Mouse (Mus musculus) heart, postnatal 14 days (tissue): Measurements from ENCODE around the gene Tmem63c. TPM values are rescaled to one million over a fixed set of nuclear protein-coding genes. Genes with fewer than 3 reads are reported as not detected.
A peak's percentile ranks its signal among the peaks of the same experiment; 100 is the strongest.

Source experiments
- DNase-seq, 2 experiments: peaks; one replicate each; pipeline ENCODE4 v3.0.0; 2021 to 2022
- intact Hi-C: fragments of 180-260 bp; cut with DNase I; formaldehyde crosslinking; loops from one replicate; pipeline ENCODE4 v1.15.1; 2025
- total RNA-seq, 2 experiments: library from RNA; stranded (reverse); gene quantifications; 2 replicates each; pipeline ENCODE4 v1.2.3; 2021

Gene Tmem63c
- total RNA-seq, 2 experiments from 2014 or later, result 0.07 TPM; not detected in 1

DNA sequence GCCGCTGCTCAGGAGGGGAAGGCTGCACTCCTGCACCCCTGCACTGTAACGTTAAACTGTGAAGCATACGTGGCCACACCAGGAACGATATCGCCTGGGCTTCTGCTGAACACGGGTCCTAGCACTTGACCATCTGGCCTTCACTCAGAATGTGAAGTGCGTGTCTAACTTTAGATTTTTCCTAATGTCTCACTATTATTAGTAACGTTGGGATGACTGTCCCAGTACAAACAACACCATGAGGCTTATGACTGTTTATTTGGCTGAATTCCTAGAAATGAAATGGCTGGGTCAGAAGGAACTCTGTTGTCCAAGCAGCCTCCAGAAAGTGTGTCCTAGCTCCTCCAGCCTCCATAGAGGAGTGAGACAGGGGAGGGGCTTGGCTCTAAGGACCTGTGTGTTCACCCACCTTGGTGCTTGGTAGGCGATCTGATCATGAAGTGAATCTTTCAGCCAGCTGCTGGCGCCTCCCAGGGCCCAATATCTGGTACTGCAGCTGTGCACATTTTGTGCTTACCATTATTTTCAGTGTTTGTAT lies 21.8 kb upstream of the Tmem63c start:
- peak; percentile 30 to 66 for DNase-seq
- intact Hi-C loops, result no loop called here

DNA sequence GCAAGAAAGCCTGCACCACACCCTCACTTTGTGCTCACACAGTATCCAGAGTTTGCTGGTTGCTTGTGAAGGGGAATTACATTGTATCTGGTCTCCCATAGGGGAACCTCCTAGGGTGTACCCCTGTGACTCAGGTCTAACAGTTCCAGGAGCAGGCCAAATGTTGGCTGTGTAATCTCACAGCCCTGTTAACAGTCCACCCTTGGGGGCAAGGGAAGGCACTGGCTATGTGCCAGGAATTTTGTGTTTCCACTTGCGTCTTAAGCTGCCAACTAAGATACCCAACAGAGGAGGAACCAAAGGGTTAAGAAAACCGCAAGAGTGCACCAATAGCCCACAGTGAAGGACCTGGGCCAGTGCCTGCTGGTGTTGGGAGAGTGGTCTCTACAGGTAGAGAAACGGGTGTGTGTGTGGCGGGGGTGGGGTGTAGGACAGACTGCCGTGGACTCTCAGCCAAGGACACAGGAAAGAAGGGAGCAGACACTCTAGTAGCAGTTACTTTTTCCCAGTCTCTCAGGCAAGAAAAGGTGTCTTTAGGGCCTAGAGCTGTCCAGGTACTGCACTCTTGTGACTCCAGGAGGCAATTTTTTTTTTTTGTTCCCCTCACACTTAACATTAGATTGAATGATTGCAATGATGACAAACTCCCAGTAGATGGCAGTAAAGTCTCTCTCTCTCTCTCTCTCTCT lies 20.8 kb upstream of the Tmem63c start:
- peak in 1 of 2 experiments; percentile 29 for DNase-seq
- intact Hi-C loops, result no loop called here

DNA sequence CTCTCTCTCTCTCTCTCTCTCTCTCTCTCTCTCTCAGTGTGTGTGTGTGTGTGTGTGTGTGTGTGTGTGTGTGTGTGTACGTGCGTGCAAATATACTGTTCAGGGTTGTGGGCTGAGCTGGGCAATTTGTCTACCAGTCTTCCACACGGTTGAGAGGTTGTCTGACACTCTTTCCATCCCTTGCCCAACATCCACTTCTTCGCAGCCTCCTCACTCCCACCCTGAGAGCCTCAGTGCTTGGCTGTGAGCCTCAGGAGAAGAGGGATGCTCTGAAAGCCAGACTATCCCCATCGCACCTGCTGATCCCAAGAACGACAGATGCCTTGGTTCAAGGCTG lies 20.3 kb upstream of the Tmem63c start:
- no peak for DNase-seq

DNA sequence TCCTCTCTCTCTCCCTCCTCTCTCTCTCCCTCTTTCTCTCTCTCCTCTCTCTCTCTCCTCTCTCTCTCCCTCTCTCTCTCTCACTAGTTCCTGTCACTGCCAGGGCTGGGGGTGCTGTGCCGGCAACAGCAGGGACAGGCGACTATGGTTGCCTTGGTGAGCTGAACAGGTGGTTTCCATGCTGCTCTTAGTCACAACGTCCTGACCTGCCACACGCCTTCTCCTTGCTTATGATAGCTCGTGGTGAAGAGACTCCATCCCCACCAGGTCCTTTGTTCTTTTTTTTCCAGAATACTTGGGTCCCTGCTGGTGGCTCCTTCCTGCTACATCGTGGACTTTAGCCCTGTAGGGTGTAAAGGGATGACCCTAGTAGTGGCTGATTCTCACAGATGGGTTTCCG lies 18.9 kb upstream of the Tmem63c start:
- intact Hi-C loops, result loop anchor here (2.0 kb wide), 1 partner anchor 51 kb away; no protein-coding TSS in a partner anchor
- no peak for DNase-seq

More for the DNA sequence above, 20.3 kb upstream of the Tmem63c start:
- intact Hi-C loops, result no loop called here

DNA sequence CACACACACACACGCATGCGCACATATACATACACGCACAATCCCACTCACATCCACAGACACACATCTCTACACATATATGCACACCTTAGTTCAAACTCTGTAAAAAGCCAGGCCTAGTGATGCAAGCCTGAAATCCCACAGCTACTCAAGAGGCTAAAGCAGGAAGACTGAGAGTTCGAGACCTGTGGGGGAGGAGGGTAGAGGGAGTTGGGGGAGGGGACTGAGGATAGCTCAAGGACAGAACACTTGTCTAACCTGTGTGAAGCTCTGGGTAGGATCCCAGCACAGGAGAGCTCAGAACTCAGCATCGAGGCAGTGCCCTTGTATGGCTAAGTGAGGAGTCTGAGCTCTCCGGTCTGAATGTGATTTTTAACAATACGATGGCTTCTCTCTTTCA lies 18.3 kb upstream of the Tmem63c start:
- DNase-seq, result no peak
- intact Hi-C loops, result loop anchor here (2.0 kb wide), 1 partner anchor 50 kb away; no protein-coding TSS in a partner anchor

DNA sequence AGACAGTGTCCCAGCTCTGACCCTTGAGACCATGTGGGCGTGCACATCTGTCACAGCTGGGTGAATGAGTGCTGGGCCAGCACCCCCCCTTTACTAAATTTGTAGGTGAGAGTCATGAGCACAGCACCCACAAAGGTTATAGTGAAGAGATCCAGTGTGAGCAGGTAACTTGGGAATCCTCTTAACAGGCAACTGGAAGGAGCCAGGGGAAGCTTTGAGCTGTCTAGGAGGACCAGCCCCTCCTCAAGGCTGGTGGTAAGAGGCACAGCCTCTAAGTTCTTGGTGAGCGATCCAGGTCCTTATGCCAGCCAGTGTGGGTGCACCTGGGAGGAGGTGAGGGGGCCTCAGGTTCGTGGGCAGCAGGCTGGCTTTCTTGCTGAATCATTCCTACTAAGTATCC lies 17.5 kb upstream of the Tmem63c start:
- intact Hi-C loops, result loop anchor here (2.0 kb wide), 1 partner anchor 49 kb away; no protein-coding TSS in a partner anchor
- no peak for DNase-seq

DNA sequence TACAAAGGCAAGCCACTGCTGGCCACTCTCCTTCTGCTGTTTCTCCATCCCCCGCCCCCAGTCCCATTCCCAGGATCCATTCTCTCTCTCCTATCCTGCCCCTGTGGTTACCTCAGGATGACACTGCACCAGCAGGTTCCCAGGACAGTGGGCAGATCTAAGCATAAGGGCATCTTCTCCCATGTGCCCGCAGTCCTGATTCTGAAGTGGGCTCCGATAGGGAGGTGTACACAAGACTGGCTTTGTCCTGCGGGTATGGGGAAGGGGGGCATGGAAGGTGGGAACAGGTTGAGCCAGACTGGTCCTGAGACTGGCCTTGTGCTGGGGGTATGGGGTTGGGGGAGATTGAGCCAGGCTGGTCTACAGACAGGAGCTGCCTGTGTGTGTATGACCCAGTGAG lies 16.5 kb upstream of the Tmem63c start:
- DNase-seq, result no peak
- intact Hi-C loops, result no loop called here

DNA sequence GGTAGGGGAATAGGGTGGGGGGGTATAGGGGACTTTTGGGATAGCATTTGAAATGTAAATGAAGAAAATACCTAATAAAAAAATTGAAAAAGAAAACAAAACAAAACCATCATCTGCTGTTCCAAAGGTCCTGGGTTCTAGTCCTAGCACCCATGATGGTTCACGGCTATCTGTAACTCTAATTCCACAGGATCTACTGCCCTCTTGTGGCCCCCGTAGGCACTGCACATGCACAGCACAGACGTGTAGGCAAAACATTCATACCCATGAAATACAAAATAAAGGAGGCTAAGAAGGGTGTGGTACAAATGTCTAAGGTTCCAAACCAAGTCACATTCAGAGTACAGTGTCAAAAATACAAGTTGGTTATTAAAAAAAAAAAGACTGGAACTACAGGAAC lies 4.1 kb upstream of the Tmem63c start:
- intact Hi-C loops, result no loop called here
- DNase-seq, result peak; percentile 16 to 19

DNA sequence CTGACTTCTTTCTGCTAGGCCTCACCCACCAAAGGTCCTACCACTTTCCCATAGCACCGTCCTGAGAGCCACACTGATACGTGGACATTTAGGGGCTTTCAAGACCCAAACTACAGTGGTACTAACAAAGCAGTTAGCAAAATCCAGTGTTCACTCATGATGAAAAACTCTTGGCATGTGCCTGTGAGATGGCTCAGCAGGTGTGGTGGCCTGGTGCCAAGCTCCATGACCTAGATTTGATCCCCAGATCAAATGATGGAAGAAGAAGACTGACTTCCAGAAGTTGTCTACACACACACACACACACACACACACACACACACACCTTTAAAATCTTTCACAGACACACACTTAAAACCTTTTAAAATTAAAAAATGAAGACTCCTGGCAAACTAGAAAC lies 2.4 kb upstream of the Tmem63c start:
- no peak for DNase-seq

DNA sequence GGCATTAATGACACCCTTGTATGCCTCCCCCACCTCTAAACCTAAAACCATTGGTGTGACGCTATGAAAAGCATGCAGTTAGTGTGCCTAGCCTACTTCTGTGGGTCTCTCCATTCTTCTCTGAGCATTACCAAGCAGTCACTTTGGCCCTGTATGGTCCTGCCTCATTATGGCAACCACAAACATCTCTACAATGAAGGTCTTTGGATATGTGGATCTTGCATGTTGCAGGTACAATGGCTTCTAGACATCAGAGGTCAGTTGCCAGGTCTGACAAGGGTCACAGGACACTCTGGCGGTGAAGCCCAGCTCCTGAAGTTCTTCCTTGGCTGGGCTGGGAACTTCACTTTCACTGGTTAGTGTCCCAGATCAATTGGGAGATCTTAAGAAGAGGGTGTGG lies 866 bp downstream of the Tmem63c start:
- no peak for DNase-seq
- intact Hi-C loops, result no loop called here

More for the DNA sequence above, 2.4 kb upstream of the Tmem63c start:
- intact Hi-C loops, result no loop called here

DNA sequence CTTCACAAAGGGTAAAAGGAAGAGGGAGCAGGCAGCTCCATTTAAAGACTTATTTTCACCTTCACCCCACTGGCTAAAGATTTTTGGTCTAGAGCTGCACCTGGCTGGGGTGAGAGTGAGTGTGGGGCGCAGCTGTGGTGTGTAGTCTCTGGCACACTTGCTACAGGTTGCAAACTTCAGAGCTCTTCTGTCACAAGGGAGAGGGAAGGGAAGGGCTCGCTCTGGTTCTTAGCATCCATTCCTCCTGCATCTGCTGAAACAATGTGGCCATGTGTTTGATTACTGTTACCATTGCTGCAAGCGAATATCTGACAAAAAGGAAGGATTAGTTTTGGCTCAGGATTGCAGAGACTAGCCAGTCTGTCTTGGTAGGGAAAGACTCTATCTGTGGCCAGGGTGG lies 2.3 kb downstream of the Tmem63c start:
- intact Hi-C loops, result no loop called here
- no peak for DNase-seq

DNA sequence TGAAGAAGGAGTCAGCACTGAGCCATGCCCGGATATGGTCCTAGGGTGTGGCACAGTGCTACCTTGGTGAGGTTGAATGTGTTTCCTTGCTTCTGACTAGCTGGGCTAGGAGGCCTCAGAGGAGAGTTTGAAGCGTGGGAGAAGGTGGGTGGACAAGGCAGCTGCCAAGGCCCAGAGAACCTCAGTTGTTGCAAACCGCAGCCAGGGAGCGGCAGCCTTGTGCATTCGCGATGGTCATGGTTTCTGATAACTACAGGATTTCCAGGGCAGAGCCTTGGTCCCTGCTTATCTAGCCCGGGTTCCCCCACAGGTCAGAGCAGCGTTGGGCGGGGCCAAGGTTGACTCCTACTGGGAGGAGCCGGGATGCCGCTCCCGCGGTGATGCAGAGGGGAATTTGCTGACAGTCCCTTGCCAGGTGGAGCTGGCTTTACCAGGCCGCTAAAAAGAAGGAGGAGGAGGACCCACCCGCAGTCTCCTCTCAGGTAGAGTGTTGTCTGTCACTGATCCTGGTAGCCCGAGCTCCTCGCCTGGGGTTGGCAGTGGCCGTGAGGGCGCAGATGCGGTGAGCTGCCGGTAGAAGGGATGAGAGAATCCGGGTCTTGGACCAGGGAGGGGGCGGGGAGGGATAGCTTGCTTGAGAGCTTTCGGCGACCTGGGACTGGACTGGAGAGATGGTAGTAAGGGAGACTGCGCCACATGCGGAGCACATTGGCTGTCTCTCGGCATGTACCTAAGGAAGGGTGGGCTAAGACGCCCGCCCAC lies 5.2 kb downstream of the Tmem63c start:
- peak in 1 of 2 experiments; percentile 12 for DNase-seq
- intact Hi-C loops, result no loop called here

DNA sequence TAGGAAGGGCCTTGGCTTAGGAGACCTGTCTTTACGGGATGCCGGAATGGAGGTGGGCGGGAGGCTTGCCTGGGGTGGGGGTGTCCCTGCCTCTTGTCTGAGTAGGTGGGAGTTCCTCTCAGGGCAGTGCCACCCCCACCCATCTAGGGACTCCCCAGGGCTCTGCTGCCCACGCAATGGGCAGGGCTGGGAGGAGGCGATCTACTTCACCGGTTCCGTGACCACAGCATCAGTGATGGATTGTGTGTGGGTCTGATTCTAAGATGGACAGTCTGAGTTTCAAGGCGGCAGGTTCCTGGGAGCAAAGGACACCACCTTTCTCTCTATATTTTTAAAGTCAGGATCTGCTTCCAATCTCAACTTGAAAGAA lies 5.7 kb downstream of the Tmem63c start:
- intact Hi-C loops, result no loop called here

DNA sequence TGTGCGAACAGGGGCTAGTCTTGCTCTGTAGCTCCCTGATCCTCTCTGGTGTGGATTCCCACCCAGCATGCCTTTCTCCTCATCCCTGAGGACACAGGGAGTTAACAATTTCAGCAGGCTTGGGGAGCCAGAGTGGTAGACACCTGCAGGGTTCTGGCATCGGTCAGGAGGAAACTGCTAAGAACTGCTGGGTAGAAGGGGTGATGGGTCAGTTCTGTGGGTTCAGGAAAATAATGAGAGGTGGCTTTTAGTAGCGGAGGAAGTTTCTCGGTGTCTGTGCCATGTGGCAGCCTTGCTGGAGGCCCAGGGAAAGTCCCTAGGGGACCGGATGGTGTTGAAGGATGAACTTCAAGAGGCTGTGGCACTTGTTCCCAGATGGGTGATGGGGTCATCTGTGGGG lies 6.3 kb downstream of the Tmem63c start:
- intact Hi-C loops, result no loop called here
- no peak for DNase-seq

More for the DNA sequence above, 5.7 kb downstream of the Tmem63c start:
- no peak for DNase-seq

DNA sequence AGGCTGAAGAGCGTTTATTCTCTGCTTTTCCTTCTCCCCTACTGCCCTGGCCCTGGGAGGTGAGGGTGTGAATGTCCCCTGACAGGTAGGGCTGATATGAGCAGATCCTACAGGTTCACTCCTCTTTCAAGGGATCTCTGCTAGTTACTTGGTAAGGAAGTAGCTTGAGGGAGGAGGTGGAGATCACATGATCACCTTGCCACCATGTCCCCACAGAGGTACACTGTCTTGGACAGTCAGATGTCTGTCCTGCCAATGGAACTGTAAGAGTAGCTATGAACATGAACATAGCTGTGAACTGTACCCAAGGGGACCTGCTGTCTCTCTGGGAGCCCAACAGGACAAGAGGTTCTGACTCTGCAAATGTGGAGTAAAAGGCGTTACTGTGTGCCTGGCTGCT lies 6.9 kb downstream of the Tmem63c start:
- DNase-seq, result no peak
- intact Hi-C loops, result no loop called here

DNA sequence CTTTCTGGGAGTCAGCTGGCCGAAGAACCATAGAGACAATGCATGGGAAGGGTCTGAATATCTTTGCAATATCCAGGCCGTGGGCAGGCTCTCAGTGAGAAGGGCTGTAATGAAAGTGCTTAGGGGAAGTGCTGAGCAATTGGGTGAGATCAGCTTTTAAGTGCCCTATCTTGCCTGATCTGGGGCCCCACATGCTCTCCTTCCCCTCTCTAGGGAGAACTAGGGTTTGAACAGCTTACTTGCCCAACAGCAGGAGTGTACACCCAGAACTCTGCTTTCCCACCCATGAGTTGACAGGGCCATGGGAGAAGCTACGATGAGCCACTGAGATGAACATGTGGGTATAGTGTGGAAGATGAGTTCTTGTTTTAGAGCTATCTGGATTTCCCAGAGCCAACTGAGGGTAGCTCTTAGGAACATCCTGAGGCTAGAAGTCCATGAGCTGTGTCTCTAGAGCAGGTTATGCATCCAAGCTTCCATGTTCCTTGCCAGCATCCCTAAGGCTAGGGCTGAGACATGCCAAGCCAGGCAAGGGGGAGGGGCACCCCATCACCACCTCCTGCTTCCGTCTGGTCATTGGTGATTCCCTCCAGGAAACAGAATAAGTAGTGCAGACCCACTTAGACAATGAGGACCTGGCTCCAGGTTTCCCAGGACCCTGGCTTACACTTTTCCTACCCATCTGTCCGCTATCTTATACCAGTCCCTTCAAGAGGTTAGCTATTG lies 8.3 kb downstream of the Tmem63c start:
- intact Hi-C loops, result no loop called here
- DNase-seq, result no peak

DNA sequence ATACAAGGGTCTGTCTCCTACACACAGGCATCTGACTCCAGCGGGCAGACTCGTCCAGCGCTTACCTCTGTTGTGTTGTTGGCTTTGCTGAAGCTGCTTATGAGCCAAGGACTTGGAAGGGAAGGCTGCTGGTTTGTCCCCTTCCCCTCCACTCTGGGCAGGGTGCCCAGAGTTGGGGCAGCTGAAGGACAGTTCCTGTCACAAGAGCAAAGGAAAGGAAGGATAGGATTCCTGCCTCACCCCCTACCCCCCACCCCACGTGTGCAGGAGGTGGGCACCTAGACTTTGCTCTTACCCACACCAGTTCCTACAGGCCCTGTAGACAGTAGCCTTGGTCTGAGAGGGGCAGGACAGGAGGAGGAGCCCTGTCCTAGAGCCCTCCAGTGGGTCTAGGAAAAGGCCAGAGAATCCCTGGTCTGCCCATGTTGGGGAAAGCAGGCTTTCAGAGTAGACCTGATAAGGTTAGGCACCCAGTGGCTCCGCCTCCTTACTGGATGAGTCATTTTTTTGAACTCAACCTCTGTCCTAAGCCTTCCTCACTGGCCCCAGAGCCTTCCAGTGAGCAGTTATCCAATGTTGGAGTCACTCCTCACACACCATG lies 10.1 kb downstream of the Tmem63c start:
- intact Hi-C loops, result no loop called here

DNA sequence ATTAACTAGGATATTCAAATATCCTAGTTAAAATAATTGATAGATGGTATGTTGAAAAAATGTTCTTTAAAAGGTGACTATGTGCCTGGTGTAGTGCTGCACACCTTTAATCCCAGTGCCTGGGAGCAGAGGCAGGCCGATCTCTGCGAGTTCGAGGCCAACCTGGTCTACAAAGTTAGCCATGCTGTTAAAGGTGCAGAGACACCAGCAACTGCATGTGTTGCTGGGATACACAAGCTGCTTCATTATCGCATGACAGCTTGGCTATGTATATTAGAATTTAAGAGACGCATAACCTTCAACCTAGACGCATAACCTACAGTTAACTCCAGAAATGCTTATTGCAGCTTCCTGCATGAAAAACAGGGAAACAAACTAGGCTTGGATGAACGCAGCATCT lies 15.5 kb downstream of the Tmem63c start:
- DNase-seq, result no peak
- intact Hi-C loops, result no loop called here

More for the DNA sequence above, 10.1 kb downstream of the Tmem63c start:
- DNase-seq, result peak; percentile 66 to 69

DNA sequence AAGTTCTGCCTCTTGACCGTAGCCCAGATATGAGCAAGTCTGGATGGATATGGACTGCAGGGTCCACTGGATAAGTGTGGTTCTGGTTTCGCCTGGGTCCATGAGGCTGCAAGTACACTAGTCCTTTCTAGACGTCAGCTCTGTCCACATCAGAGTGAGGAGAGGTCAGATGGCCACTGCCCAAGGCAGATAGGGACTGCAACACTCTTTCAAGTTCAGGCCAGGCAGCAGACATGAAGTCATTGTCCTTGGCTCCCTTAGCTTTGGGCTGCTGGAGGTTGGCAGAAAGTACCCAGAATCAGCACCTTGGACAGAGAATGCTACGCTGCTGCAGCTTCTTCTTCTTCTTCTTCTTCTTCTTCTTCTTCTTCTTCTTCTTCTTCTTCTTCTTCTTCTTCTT lies 19.0 kb downstream of the Tmem63c start:
- intact Hi-C loops, result no loop called here
- DNase-seq, result peak; percentile 33 to 62

DNA sequence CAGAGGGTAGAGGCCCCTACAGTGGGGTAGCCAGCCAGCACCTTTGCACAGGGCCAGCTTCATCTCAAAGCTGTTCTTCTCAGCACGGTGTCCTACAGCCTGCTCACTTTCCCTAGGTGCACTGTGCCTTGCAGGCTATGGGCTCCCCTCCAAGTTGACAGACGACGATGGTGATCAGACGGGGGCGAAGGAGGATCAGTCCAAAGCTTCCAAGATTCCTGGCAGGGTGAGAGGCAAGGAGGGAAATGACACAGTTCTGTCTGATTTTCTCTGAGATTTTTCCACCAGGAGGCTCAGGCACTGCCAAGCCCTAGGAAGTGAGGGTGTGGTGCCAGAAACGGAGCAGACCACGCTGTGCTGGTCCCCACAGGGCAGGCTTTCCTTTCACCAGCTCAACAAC lies 19.7 kb downstream of the Tmem63c start:
- intact Hi-C loops, result no loop called here
- no peak for DNase-seq

DNA sequence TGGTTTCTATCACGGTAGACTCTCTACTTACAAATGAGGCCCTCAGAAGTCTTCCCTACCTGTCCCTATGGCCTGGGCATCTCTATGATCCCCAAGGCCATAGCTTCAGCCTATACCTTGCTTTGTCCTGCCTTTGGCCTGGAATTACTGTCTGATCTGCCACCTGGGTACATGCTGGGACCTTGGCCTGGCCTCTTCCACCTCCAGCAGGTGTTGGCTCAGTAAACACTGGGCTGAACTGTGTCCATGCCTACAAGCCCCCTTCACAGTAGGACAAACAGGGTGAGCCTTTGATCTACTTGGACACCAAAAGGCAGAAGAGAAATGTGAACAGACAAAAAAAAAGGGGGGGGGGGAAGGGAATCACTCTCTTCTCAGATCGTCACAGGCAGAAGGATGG lies 21.3 kb downstream of the Tmem63c start:
- DNase-seq, result no peak
- intact Hi-C loops, result no loop called here
